Mouse (Mus musculus): ENCODE data around the gene Grip1.

The Grip1 gene

DNA sequence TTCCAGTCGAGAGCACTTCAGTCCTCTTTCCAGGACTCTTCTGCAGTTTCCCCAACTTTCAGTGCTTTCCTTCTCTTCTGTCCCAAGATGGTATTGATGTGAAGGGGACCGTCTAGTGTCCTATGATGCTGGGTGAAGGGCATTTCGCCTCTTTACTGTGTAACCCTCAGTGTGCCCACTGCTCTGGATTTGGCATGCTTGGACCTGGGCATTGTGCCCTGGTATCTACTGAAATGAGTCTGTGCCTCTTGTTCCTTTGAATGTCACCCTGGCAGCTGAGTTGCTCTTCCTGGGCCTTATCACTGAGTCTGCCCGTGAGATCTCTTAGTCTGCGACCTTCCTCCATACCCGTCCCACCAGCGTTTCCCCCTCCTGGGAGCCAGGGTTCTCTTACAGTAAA lies 9.7 kb downstream of the Grip1 start:
- DNase-seq: no peak

DNA sequence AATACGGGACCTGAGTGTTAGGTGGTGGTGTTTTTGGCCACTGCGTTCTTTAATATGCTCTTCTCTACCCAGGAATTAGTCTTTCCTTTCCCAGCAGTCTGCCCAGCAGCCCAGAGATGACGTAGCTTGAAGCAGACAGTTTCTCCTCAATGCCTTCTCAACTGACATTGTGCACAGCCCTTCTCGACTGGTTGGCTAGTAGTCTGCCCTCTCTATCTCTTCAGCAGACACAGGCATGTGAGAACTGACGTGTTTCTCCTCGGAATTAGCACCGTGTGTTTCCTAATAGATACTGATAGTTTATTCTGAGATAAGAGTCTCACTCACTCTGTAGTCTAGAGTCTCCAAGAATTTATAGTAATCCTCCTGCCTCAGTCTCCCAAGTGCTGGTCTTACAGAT lies 10.2 kb downstream of the Grip1 start:
- DNase-seq: no peak

DNA sequence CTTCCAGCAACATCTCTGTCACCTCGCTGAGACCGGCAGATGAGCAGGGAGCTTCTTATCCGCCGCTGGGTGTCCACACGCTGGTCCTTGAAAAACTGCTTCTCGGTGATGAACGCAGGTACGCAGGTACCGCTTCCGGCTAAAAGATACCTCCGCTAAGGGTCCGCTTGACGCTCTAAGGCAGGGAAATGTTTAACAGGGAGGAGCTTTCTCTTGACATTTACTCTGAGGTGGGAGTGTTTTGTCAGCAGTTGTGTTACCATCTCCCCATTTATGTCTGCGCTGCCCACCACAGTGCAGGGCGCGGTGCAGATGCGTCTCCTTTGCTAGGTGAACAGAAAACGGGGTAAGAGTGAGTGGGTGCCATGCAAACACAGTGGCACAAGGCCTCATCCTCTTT lies 14.3 kb downstream of the Grip1 start:
- DNase-seq: no peak

DNA sequence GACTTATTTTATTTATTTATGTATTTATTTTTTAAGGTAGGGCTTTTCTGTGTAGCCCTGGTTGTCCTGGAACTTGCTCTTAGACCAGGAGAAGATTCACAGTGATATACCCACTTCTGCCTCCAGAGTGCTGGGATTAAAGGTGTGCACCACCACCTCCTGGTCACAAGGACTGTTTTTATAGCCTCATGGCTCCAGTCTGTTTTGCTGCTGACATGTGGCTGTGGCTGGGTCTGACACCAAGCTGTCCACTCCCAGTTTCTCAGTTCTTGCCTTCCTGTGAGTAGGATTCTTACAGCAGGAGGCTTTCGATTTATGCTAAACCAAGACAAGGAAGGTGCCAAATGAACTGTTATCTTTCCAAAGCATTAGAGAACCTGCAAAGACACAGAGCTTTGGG lies 16.5 kb downstream of the Grip1 start:
- no peak for DNase-seq

DNA sequence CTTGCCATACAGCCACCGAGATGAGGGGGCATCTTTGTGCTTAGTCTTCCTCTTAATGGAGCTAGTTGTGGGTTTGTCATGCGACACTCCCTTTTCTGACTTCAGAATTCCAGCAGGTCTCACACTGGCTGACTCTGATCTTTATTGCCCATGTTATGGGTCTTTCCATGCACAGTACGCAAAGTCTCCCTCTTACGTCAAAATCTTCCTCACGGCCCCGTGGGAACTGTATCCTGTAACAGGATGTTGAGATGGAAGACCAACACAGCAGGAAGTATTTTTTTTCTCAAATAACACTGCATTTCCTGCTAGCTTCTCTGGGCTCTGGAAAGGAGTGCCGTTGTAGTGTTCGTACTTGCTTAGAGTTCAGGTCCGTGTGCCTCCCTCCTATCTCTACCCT lies 21.5 kb downstream of the Grip1 start:
- no peak for DNase-seq

DNA sequence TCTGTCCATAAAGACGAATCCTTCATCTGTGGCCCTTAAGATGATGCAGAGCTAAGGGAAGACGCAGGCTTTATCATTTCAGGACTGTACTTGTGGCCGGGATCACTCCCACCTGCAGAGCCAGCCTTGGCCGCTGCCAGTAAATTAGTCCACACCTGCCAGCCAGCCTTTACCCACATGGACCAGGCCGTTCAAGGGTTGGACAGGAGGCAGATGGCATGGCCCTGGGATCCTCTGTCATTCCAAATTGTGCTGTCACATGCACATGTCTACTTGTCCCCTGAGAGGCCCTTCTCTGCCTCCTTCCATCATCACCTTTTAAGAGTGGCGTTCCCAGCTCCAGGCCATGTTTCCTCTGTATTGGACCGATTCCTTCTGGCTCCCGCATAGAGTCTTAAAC lies 24.0 kb downstream of the Grip1 start:
- DNase-seq: no peak

DNA sequence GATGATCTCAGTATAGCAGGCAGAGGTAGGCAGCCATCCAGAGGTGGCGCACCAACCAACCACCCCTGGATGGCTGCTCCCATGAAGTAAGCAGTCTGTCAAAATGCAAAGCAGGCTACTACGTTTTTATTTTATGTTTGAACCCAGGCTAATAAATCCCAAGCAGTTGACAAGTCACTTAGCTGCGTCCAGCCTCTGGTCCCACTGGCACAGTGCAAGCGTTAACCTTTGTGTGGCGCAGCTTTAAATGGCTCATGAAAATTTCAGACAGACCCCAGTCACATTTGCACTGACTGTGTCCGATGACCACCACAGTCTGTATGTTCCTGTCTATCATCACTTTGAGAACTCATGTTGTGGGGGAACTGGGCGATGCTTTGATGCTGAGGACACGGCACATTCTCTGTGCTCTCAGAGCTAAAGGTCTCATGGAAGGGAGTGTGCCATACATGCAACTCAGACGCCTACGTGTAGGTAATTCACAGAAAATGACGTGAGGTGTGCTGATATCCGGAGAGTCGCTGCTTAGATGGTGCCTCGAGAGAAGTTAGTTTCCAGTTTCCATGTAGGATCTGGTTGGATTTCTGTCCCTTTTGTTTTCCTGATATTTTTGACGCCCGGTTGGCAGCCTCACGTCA lies 29.6 kb downstream of the Grip1 start:
- DNase-seq: no peak

DNA sequence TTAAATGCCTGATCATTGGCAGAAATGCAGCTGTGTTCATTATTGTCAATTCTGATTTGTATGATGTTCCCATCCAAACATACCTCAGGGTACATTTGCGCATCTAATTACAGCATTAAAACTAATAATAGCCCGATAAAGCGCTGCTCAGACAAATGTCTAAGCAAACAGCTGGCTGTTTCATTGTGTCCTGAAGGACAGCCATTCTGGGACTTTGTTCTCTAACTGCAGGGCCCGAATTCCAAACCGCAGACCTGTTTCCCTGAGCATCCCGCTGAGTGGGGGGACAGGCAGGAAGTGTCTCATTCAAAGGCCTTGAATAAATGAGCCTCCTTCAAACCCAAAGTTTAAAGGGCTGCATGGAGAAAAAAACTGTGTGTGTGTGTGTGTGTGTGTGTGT lies 30.1 kb downstream of the Grip1 start:
- DNase-seq: no peak

DNA sequence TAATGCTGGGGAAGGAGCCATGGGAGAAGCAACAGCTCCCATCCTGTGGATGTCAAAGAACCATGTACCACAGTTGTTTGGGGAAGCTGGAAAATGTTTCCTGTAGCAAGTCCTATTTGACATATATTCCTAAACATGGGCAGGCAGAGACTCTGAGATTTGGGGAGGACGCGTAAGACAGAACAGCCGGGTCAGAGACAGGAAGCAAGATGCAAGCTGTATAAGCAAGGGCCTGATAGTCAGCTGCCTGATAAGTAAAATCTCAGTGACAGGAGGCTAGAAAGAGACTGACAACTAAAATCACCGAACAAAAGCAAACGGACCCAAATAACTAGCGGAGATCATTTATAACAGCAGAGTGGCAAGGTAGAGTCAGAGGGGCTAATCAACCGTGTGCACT lies 33.3 kb downstream of the Grip1 start:
- DNase-seq: no peak

DNA sequence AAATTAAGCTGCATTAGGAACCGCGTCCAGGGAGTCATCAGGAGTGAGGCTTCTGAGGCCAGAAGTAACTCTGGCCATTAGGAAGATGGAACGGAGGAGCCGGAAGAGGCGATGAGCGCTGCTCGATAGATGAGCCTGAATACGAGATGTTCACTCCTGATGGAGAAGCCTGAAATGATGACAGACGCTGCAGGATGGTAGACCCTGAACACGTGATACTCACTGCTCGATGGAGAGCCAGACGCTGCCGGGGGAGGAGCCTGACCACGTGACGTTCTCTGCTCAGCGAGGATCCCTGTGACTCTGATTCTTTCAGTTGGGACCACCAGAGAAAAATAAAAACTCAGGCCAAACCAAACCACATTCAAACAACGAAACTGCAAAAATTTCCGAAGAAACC lies 37.2 kb downstream of the Grip1 start:
- DNase-seq: no peak

DNA sequence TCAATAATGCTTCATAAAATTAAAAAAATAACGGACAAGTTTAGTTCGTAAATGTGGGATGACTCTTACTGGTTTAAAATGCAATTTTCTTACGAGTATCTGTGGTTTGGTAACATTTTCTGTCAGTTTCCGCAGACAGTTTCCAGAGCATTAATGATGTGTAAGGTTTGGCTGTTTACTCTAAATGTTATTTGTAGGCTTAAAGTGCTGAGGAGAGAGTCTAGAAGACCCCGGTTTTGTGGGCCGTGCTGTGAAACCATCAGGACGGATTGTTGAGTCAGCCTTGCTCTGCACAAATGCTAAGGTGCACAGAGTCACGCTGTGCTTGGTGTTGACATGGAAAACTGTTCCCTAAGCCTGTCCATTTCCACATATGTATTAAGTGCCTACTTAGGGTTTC lies 41.7 kb downstream of the Grip1 start:
- peak in 1 of 2 experiments; percentile 29 for DNase-seq

DNA sequence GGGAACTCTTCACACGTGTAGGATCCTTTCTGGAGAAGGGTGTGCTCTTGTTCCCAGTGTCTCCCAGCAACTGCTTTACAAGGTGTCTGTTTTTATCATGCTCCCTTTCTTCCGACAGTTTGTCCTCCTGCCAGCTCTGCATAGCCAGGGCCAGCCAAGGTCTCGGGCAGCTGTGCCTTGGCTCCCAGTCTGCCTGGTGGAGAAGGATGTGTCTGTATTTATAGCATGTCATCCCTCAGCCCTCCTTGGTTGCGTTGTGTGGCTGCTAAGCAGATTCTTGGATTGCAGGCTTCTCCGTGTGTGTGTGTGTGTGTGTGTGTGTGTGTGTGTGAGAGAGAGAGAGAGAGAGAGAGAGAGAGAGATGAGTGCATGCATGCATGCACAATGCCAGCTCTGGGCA lies 42.6 kb downstream of the Grip1 start:
- peak in 1 of 2 experiments; percentile 63 for DNase-seq

DNA sequence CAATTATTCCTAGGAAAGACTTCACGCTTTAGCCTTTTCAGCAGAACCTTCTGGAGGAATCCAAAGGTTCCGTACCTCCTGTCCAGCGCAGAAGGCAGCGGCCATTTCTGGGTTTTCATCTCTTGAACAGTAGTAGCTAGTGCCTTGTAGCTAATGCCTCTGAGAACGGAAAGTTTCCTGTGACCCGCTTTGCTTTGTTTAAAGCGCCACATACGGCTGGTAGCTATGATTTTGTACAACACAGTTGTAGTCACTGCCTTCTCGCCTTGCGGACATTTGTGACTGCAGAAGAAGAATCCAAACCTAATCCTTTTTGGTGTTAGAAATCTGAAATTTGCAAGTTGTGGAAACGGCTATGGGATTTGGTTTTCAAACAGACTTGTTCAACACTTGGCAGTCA lies 68.1 kb downstream of the Grip1 start:
- no peak for DNase-seq

DNA sequence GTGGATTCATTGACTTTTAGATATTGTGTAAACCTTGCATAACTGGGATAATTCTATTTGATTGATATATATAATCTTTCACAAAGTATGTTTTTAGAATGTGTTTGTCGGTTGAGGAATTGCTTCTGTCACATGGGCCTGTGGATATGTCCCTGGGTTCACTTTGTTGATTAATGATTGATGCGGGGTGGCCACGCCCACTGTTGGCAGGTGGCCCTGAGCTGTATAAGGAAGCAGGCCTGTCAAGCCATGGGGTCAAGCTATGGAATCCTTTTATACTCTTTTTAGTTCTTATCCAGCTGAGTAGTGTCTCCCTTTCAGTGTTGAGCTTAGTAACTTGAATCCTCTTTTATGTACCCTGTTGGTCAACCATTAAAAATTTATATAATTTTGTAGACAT lies 72.1 kb downstream of the Grip1 start:
- DNase-seq: no peak

DNA sequence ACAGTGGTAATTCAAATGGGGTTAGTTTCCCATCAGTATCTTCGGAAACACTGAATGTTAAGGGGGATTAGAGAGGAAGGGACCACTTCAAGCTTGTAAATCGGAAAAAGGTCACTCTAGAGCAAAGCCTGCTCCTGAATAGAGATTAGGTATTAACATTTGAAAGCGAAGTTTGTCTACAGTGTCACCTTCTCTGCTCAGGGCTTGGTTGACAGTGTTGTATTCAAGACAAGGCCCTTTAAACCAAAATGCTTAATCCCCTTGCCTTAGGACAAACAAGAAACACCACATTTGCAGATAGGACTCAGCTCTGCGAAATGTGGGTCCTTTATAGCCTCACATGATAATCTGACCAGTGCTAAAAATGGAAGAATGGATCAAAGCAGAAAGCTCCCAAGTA lies 81.2 kb downstream of the Grip1 start:
- DNase-seq: no peak

DNA sequence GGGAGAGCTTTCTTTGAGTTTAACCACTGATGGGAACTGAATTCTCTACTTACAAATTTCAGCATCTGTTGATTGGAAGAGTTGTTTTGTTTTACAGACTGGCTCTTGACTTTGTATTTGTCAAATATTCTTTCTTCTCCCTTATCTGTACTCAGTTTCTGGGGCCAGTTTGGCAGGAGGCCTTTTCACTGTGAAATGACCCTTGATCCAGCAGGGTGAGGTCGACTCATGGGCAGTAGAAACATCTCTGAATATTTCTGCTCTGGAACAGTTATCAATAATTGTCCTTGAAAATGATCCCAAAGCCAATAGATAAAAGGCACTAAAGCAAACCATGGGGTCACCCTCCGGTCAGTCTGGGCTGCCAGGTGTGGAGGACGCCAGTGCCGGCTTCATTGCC lies 88.0 kb downstream of the Grip1 start:
- DNase-seq: no peak

DNA sequence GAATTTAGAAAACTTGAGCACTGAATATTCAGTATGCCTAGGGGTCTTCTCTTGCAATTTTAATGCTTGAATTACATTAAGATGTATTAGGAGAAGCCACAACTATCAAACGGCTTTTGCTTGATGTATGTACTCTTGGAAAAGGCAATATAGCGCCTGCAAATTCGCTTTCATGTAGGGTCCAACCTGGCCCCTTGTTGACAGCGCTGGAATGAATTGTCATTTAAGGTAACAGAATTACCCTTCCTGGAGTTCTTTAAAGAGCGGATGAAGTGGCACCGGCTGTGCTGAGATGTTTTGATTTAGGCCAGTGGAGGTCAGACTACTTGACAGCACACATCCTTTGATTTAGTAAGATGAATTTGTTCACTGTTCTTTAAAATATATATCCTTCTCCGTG lies 90.1 kb downstream of the Grip1 start:
- no peak for DNase-seq

DNA sequence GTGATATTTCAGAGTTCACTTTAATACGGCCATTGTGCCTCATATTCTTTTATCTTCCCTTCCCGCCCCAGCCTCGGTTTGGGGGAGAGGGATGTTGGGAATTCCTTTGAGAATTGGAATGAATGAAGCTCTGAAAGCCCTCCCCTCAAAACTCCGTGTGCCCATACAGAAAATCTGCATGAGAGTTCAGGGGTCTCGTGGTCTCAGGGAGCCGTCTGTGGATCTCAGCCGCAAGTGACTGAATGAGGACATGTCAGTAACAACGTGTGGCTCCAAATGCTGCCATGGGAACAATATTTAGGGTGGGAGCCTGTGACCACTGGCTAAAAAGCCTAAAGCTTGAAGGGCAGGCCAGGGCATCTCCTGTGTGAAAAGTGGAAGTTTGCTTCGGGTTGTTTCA lies 91.1 kb downstream of the Grip1 start:
- DNase-seq: no peak

DNA sequence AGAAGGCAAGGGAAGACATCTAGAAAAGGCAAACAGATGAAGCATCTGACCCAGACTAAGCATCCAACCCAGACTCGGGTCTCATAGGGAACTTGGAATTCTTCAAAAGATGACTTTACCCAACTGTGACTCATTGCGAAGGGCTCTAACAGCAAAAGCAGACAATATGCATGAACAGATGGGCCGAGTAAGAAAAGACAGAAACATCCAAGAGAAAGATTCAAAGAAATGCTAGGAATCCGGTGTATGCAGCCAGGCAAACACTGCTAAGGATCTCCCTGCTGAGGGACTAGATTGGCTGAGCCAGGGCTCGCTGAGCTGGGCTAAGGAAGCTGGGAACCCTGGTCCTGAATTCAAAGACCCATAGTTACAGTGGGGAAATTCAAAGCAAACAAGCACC lies 94.2 kb downstream of the Grip1 start:
- no peak for DNase-seq

DNA sequence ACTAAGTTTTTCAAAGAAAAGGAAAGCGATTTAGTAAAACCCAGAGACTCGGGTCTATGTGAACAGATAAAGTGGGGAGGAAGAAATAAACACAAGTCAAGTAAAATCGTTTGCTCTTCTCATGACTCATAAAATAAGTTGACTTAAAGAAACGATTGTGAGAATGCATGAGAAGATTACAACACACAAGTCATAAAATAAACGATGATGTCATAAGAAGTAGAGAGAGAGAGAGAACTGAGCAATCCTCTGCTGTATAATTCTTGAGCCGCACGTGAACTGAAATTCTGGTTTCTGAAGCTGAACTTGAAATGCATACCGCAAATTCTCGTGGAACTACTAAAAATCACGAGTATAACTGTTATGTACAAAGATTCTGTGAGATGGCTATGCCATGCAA lies 95.1 kb downstream of the Grip1 start:
- DNase-seq: no peak

DNA sequence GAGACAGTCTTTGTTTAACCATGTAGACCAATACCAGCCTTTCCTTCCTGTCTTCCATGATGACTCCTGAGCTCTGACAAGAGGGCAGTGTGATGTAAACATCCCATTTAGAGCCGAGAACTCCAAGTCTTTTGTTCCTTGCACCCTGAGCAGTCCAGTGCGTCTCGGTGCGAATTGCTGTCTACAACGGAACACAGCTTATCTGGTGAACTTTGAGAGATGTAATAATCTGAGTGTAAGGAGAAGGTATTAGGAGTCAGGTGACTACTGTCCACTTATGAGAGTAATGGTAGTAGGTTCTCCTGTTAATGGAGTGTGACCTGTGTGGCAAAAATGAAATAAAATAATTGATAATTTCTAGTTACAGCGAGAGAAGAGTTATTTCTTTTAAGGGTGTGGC lies 97.0 kb downstream of the Grip1 start:
- no peak for DNase-seq

DNA sequence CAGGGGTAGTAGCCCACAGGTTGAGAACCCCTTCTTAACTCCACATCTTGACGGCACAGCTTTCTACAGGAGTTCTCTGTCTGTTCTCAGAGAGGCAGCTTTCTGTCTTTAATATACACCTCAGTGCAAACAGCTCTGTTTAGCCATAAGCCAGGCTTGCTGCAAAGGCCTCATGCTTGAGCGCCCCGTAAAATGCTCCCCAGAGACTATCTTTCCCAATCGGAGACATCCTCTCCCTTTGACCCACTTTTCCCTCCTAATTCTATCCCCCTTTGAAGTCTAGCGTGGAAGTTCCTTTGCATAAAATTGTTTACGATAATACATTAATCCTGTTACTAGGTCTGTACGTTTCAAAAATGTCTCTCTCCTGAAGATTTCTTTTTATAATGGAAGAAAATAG lies 102.7 kb downstream of the Grip1 start:
- DNase-seq: no peak

DNA sequence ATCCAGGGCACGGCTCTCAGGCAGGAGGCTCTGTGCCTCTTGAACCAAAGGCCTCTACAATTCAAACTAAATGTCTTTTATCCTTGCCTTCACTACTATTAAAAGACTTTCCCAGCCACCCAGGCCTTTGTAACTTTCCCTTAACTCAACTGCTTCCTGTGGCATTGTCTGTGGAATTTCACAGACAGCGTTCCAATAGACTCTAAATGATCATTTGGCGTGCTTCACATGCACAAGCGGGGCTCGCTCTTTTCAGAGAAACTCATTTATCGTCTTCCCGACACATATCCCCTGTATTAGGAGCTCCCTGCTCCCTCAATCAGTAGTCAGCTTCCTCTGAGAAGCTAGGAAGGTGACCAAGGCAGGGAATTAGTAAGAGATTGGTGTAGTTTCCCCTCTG lies 104.8 kb downstream of the Grip1 start:
- no peak for DNase-seq

DNA sequence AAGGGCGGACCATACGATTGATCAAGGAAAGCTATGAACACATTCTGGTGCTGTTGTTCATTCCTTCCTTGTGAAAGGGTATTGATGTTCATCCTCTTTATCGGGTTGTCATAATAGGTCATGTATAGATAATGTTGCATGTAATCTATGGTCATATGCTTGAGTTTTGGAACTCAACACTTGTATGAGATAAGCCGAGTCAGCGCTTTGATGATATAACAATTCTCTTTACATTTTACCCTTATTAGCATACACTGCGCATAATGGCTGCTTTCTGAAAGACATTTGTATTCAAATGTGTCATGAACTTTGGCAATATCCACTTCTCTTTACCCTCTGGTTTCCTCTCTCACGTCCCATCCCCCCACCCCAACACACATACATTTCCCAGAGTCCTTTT lies 111.2 kb downstream of the Grip1 start:
- no peak for DNase-seq

DNA sequence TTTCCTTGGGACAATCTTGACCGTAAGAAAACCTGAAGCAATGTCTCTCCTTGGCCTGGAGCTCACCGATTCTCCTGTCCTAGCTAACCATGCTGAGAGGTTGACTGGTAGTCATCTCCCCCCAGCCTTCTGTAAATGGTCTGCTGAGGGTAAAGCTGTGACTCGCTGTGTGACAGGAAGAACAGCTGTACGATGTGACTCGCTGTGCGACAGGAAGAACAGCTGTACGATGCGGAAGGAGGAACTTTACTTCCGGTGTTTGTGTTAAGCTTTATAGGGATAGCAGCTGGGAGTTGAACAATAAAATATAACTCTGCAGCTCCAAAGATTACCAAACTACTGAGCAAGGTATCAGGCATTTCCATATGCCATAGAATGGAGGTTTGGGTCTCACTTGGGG lies 119.5 kb downstream of the Grip1 start:
- DNase-seq: no peak

DNA sequence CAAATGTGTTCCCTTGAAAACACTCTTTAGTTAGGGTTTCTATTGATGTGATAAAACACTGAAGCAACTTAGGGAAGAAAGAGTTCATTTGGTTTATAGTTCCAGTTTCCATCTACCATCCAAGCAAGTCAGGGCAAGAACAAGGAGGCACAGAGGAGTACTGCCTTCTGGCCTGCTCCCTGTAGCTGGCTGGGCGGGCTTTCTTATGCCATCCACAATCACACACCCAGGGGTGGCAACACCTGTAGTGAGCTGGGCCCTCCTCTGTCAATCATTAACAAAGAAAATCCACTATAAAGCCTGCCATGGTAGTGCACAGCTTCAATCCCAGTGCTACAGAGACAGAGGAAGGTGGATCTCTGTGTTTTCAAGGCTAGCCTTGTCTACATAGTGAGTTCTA lies 122.2 kb downstream of the Grip1 start:
- no peak for DNase-seq
